In the genomic region with DNA sequence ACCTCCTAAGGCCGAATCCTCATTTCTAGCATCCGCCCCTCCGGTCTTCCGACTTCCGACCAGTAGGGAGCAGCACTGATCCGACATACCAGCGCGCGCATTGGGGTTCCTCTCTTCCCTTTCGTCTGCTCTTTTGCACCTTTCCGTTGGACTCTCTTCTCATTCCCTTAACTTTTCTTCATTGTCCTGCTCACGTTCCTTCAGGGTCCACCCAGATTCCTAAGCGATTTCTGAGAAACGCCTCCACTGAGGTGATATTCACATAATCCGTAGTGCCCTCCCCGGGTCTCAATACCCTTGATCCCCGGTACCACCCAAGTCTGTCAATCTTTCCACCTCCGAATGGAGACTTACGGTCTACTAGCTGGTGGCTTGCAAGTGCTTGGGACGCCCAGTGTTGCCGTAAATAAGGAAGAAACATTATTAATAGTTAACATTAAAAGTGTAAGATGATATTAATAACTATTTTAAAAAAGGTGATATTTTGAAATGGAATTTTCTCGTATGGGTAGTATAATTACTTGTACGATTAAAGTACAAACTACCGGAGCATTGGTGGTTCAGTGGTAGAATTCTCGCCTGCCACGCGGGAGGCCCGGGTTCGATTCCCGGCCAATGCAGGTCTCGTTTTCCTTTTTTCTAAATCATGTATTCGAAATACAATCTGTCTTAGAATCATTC, we compare ENCODE assay signal across 8 mouse cellular contexts. TPM values are rescaled to one million over a fixed set of nuclear protein-coding genes. Genes with fewer than 3 reads are reported as not detected.
DNase-seq lines count a peak whose midpoint lies in the region; ATAC-seq and TF ChIP-seq lines count a peak whose summit lies in the region.

No protein-coding gene starts in this region.

- H3K27ac ChIP-seq in embryonic facial prominence, embryonic 10.5 days (replicated peaks): peak overlapping the region; percentile 86
- H3K27ac ChIP-seq in intestine, postnatal 0 days (ENCODE audit: low read depth, low read length): peak overlapping the region; percentile 22; the same call in 1 of the 2 replicates
- H3K27ac ChIP-seq in midbrain, embryonic 10.5 days (replicated peaks): peak overlapping the region; percentile 87

- H3K4me3 ChIP-seq in embryonic facial prominence, embryonic 10.5 days: peak overlapping the region; percentile 71
- peak overlapping the region; percentile 85 for H3K4me3 ChIP-seq in intestine, postnatal 0 days (ENCODE audit: low read depth, low read length)
- H3K4me3 ChIP-seq in midbrain, embryonic 10.5 days: peak overlapping the region; percentile 68

- peak overlapping the region; percentile 40 for H3K9ac ChIP-seq in intestine, postnatal 0 days (ENCODE audit: low read depth, low read length)

- no peaks in the 10 kb centered on the region for H3K9me3 ChIP-seq in embryonic facial prominence, embryonic 10.5 days
- H3K9me3 ChIP-seq in intestine, postnatal 0 days (ENCODE audit: control insufficient read depth): no peaks in the 10 kb centered on the region
- H3K9me3 ChIP-seq in midbrain, embryonic 10.5 days (replicated peaks): no peaks in the 10 kb centered on the region

- peak; percentile 89 for ATAC-seq in granulocyte monocyte progenitor cell, adult 5-6 weeks (replicated peaks; ENCODE audit: poor library complexity, severe bottlenecking)
- ATAC-seq in intestine, postnatal 0 days: peak; percentile 87

- no peaks in the 10 kb centered on the region for H3K27me3 ChIP-seq in embryonic facial prominence, embryonic 10.5 days (replicated peaks; ENCODE audit: low read depth, poor library complexity, severe bottlenecking)
- H3K27me3 ChIP-seq in intestine, postnatal 0 days (replicated peaks; ENCODE audit: control insufficient read depth, insufficient read depth, low read length): no peaks in the 10 kb centered on the region
- no peaks in the 10 kb centered on the region for H3K27me3 ChIP-seq in midbrain, embryonic 10.5 days (ENCODE audit: low read depth, poor library complexity, severe bottlenecking)

- H3K36me3 ChIP-seq in embryonic facial prominence, embryonic 10.5 days (replicated peaks): no peaks in the 10 kb centered on the region
- H3K36me3 ChIP-seq in intestine, postnatal 0 days (ENCODE audit: control insufficient read depth, insufficient read depth): no peaks in the 10 kb centered on the region
- H3K36me3 ChIP-seq in midbrain, embryonic 10.5 days: no peaks in the 10 kb centered on the region

- DNase-seq in adrenal gland, postnatal 10 days: peak; percentile 91
- peak; percentile 89 for DNase-seq in embryonic facial prominence, embryonic 10.5 days (ENCODE audit: low spot score)
- peak; percentile 86 to 88 for DNase-seq in left cerebral cortex, postnatal 36 days (ENCODE audit: low spot score in 2 of 2)
- peak; percentile 87 for DNase-seq in midbrain, embryonic 10.5 days (ENCODE audit: low spot score)
- peak; percentile 80 to 84 for DNase-seq in right cerebral cortex, postnatal 36 days (ENCODE audit: low spot score in 2 of 2)
- DNase-seq in urinary bladder, postnatal 4 days (ENCODE audit: low spot score in 2 of 2): peak; percentile 79 to 91

- H3K4me2 ChIP-seq in intestine, postnatal 0 days (replicated peaks; ENCODE audit: low read depth): peak overlapping the region; percentile 75

- H3K4me1 ChIP-seq in embryonic facial prominence, embryonic 10.5 days: peaks cover 10% of the 10 kb centered on the region
- peaks cover 3% of the 10 kb centered on the region; the same call in 1 of the 2 replicates for H3K4me1 ChIP-seq in intestine, postnatal 0 days (replicated peaks; ENCODE audit: control insufficient read depth, insufficient read depth, low read length)
- peaks cover 8% of the 10 kb centered on the region for H3K4me1 ChIP-seq in midbrain, embryonic 10.5 days

- intact Hi-C loops in left cerebral cortex, postnatal 36 days (cut with DNase I): loop anchor here (2.0 to 10.0 kb wide), 4 partner anchors 317 to 1825 kb away; a partner anchor contains a TSS

- peak; percentile 89 for TF ChIP-seq CTCF in intestine, postnatal 0 days (IDR thresholded peaks at IDR 0.05; ENCODE audit: low read depth)

- WGBS in embryonic facial prominence, embryonic 10.5 days: under 1% methylated on average over 32 of the region's 32 CpGs
- under 1% methylated on average over 32 of the region's 32 CpGs for whole genome bisulfite sequencing in intestine, postnatal 0 days
- WGBS in midbrain, embryonic 10.5 days: under 1% methylated on average over 32 of the region's 32 CpGs

RNA-seq across cellular contexts. Expression of a gene that starts 5.8 kb away (rescaled TPM):
- 100 to 1,000 TPM; 284 to 352 TPM for total RNA-seq in adrenal gland, postnatal 10 days (2021)
- 1.6 and 3.1 TPM in 2 replicates for polyA plus RNA-seq in embryonic facial prominence, embryonic 10.5 days (2016; fragmentation: Nextera tagmentation; extraction: Ambion mirVana)
- 210 and 236 TPM in 2 replicates for total RNA-seq in granulocyte monocyte progenitor cell, adult 5-6 weeks (2014; fragmentation: Nextera tagmentation)
- 416 and 515 TPM in 2 replicates for total RNA-seq in granulocyte monocyte progenitor cell, adult 5-6 weeks (2017)
- 1.9 TPM in 1 of 2 replicates, not detected in the other for polyA plus RNA-seq in intestine, postnatal 0 days (2015; fragmentation: Nextera tagmentation; extraction: Ambion mirVana)
- total RNA-seq in left cerebral cortex, postnatal 36 days (2021): 10 to 100 TPM; 25.8 to 35.2 TPM
- polyA plus RNA-seq in midbrain, embryonic 10.5 days (2016; fragmentation: Nextera tagmentation; extraction: Ambion mirVana): 1.4 and 3.4 TPM in 2 replicates

RNA-seq across cellular contexts. Expression of a gene that starts 6.1 kb away (rescaled TPM):
- 100 to 1,000 TPM; 304 to 363 TPM for total RNA-seq in adrenal gland, postnatal 10 days (2021)
- 30.5 and 32.2 TPM in 2 replicates for polyA plus RNA-seq in embryonic facial prominence, embryonic 10.5 days (2016; fragmentation: Nextera tagmentation; extraction: Ambion mirVana)
- total RNA-seq in granulocyte monocyte progenitor cell, adult 5-6 weeks (2014; fragmentation: Nextera tagmentation): 17.2 TPM in 1 of 2 replicates, not detected in the other
- 2,072 and 5,185 TPM in 2 replicates for total RNA-seq in granulocyte monocyte progenitor cell, adult 5-6 weeks (2017)
- polyA plus RNA-seq in intestine, postnatal 0 days (2015; fragmentation: Nextera tagmentation; extraction: Ambion mirVana): 6.1 and 12.0 TPM in 2 replicates
- 10 to 100 TPM; 26.5 to 66.3 TPM for total RNA-seq in left cerebral cortex, postnatal 36 days (2021)
- 12.2 and 21.8 TPM in 2 replicates for polyA plus RNA-seq in midbrain, embryonic 10.5 days (2016; fragmentation: Nextera tagmentation; extraction: Ambion mirVana)

RNA-seq across cellular contexts. Expression of a gene that starts 7.3 kb away (rescaled TPM):
- total RNA-seq in adrenal gland, postnatal 10 days (2021): 100 to 1,000 TPM; 397 to 474 TPM
- 10.7 and 12.8 TPM in 2 replicates for polyA plus RNA-seq in embryonic facial prominence, embryonic 10.5 days (2016; fragmentation: Nextera tagmentation; extraction: Ambion mirVana)
- total RNA-seq in granulocyte monocyte progenitor cell, adult 5-6 weeks (2014; fragmentation: Nextera tagmentation): 4.5 TPM in 1 of 2 replicates, not detected in the other
- 334 and 360 TPM in 2 replicates for total RNA-seq in granulocyte monocyte progenitor cell, adult 5-6 weeks (2017)
- polyA plus RNA-seq in intestine, postnatal 0 days (2015; fragmentation: Nextera tagmentation; extraction: Ambion mirVana): 2.4 and 2.9 TPM in 2 replicates
- total RNA-seq in left cerebral cortex, postnatal 36 days (2021): 10 to 100 TPM; 73.2 to 76.4 TPM
- polyA plus RNA-seq in midbrain, embryonic 10.5 days (2016; fragmentation: Nextera tagmentation; extraction: Ambion mirVana): 8.9 and 11.3 TPM in 2 replicates

RNA-seq across cellular contexts. Expression of a gene that starts 11.7 kb away (rescaled TPM):
- 100 to 1,000 TPM in 1 of 2 experiments, 10 to 100 TPM in 1; 83.1 to 103 TPM for total RNA-seq in adrenal gland, postnatal 10 days (2021)
- 5.7 and 6.0 TPM in 2 replicates for polyA plus RNA-seq in embryonic facial prominence, embryonic 10.5 days (2016; fragmentation: Nextera tagmentation; extraction: Ambion mirVana)
- 123 and 125 TPM in 2 replicates for total RNA-seq in granulocyte monocyte progenitor cell, adult 5-6 weeks (2014; fragmentation: Nextera tagmentation)
- 554 and 641 TPM in 2 replicates for total RNA-seq in granulocyte monocyte progenitor cell, adult 5-6 weeks (2017)
- polyA plus RNA-seq in intestine, postnatal 0 days (2015; fragmentation: Nextera tagmentation; extraction: Ambion mirVana): 0.51 and 0.76 TPM in 2 replicates
- 1 to 10 TPM; 4.0 to 5.5 TPM for total RNA-seq in left cerebral cortex, postnatal 36 days (2021)
- polyA plus RNA-seq in midbrain, embryonic 10.5 days (2016; fragmentation: Nextera tagmentation; extraction: Ambion mirVana): 5.2 and 7.5 TPM in 2 replicates

RNA-seq across cellular contexts. Expression of a gene that starts 12.3 kb away (rescaled TPM):
- total RNA-seq in adrenal gland, postnatal 10 days (2021): not detected
- polyA plus RNA-seq in embryonic facial prominence, embryonic 10.5 days (2016; fragmentation: Nextera tagmentation; extraction: Ambion mirVana): not detected in 2 replicates
- not detected in 2 replicates for total RNA-seq in granulocyte monocyte progenitor cell, adult 5-6 weeks (2014; fragmentation: Nextera tagmentation)
- not detected in 2 replicates for total RNA-seq in granulocyte monocyte progenitor cell, adult 5-6 weeks (2017)
- not detected in 2 replicates for polyA plus RNA-seq in intestine, postnatal 0 days (2015; fragmentation: Nextera tagmentation; extraction: Ambion mirVana)
- not detected for total RNA-seq in left cerebral cortex, postnatal 36 days (2021)
- not detected in 2 replicates for polyA plus RNA-seq in midbrain, embryonic 10.5 days (2016; fragmentation: Nextera tagmentation; extraction: Ambion mirVana)

Comparison
In these comparisons a context has a peak if more than half of its experiments do, and no peak if none do; other contexts are left out.
1. Peak in every context shown above with its lines: DNase-seq, ATAC-seq, H3K4me3 ChIP-seq and H3K27ac ChIP-seq.
2. H3K27ac ChIP-seq: peak in every context shown above with its lines; median percentile 87 in midbrain, embryonic 10.5 days; 86 in embryonic facial prominence, embryonic 10.5 days; 22 in intestine, postnatal 0 days.
3. RNA of a gene that starts 5.8 kb away (total RNA-seq): 210 to 515 TPM in granulocyte monocyte progenitor cell, adult 5-6 weeks and 284 to 352 TPM in adrenal gland, postnatal 10 days; 25.8 to 35.2 TPM in left cerebral cortex, postnatal 36 days; every median in the first group is over 4 times any median in the second.